Mouse (Mus musculus): Measurements from ENCODE around the gene Ear6.
A peak's percentile ranks its signal among the peaks of the same experiment; 100 is the strongest.

Ear6 gene

DNA sequence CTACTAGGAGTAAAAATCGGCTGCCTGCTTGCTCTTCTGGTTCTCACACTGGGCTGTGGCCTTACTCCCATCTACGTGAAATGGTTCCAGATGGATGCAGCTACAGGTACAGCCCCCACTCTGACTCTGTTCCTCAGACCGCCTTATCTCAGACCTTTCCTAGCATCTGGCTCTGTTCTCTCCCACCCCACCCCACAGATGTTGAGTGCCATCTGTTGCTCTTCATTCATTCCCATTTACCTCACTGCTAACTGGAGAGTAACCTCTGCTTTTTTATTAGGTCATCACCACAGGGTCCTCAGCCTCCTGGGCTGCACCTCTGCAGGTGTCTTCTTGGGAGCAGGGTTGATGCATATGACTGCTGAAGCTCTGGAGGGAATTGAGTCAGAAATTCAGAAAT lies 40.3 kb downstream of the Ear6 start:
- no peak for DNase-seq (ENCODE audit: low spot score)

DNA sequence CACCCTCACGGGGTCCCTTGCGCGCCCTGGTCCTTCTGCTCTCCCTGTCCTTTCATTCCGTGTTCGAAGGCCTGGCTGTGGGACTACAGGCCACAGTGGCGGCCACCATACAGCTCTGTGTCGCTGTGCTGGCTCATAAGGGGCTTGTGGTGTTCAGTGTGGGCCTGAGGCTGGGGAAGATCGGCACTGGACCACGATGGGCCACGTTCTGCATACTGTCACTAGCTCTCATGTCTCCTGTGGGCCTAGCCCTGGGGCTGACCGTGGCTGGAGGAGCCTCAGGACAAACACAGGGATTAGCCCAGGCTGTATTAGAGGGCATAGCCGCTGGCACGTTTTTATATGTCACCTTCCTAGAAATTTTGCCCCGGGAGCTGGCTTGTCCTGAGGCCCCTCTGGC lies 41.6 kb downstream of the Ear6 start:
- DNase-seq (ENCODE audit: low spot score), result no peak

DNA sequence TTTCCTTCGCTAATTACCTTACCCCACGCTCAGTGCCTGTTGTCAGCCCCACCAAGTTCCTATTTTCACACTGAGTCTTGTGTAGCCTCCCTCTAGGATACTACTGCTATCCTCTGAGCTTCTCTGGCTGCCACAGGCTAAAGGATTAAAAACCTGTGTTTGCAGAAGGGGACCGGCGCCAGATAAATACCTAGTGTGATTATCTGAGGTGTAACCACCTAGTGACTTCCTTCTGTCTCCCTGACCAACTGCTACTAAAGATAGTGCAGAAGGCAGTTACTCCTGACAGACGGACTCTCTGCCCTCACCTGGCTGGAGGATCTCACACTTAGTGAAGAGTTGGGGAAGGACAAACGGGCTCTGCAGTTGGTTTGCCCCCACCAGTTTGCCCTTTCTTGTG lies 42.5 kb downstream of the Ear6 start:
- DNase-seq (ENCODE audit: low spot score), result no peak

DNA sequence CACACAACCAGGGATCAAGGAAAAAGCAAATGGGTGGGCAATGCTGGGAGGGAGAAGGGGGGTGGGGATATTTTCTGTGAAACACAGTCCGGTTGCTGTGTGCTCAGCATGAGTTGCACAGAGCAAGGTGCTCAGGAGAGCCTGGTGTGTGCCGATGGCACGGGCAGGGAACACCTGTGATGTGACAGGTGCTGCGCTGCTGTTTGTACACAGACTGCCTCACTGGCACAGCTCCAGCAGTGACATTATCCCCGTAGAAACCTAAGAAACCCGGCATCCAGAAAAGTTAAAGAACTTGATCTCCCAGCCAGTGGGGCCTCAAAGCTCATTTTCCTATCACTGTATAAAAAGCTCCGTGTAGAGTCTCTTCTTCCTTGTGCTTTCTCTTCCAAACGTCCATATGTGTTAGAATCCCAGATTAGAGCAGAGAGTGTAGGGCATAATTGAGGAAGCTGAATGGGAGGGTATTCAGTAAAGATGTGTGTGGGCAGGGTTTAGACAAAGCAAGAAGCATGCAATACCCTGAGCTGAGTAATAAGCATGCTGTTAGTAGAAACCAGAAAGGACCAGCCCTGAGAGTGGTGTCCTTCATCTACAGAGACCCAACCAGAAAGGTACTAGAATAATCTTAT lies 43.2 kb downstream of the Ear6 start:
- DNase-seq (ENCODE audit: low spot score), result no peak

DNA sequence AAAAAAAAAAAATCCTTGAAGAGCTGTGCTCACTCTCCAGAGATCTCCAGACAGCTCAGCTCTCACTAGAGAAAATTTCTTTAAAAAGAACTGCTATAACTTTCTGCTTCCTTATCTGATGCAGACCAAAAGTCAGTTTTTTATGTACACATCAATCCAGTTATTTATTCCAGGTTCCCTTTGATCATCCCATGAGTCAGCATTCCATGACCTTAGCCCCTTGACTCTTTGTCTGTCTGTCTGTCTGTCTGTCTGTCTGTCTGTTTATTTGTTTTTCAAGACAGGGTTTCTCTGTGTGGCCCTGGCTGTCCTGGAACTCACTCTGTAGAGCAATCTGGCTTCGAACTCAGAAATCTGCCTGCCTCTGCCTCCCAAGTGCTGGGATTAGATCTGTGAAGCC lies 45.9 kb downstream of the Ear6 start:
- no peak for DNase-seq (ENCODE audit: low spot score)

DNA sequence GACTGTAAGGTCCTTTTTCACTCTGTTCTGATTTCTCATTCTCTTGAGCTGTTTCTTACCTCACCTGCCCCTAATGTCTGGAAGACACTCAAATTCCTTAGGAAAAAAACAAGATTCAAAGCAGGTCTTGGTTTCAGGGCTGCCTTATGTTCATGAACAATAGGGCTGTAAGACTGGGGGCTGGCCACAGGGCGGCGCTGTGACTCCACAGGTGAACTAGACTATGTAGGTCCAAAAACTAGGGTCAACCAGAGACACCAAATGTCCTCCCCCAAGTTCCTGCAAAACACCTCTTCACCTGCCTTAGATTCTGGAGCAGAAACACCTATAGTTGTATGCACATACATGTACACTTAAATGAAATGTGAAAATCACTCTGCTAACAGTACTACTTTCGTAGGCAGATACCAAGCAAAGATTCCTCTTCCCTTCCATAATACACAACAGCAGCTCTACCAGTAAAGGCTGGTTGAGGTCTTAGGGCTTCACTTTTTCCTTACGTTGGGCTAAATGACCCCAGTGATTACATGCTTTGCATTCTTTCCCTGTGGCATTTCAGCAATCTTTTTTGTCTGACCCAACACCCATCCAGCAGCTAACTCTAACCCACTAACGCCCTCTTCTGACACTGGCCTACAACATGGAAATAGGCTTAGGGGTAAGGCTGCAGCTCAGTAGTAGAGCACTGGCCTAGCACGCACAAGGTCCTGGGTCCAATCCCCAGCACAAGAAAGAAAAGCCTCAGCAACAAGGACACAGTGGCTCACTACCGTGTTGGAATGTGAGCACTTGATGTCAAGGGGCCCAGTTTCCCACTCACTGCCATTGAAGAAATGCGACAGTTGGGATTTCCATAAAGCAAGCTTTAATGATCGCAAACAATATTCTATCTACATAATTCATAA lies 49.6 kb downstream of the Ear6 start:
- DNase-seq (ENCODE audit: low spot score), result peak; percentile 55

DNA sequence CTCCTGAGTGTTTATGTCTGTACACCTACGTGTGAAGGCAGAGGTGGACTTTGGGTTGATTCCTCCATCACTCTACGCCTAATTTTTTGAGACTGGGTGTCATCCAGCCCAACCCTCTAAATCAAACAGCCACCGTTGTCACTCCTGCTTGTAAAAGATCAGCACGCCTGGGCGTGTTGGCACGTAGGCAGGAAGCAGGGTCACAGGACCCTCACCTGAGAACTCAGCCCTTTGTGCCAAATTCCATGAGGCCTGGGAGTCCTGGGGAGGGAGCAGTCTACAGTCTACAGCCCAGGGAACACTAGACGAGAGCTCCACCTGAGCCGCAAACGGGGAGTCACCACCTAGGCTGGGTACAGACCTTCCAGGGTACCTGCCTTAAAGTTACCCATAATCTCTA lies 50.3 kb downstream of the Ear6 start:
- no peak for DNase-seq (ENCODE audit: low spot score)

Data from urinary bladder, postnatal 10 days (tissue).